Mouse (Mus musculus) ES-E14 (cell line): ENCODE data around the gene Sult2a8. TPM values are rescaled to one million over a fixed set of nuclear protein-coding genes. Genes with fewer than 3 reads are reported as not detected.
"Not testable (repeated sequence)": the region's sequence is repeated elsewhere in the genome, so short reads cannot be mapped to it uniquely, and the experiment has no call there.

Experiments
- DNase-seq: peaks from one replicate; pipeline ENCODE4 v3.0.0-alpha.2; 2013; ENCODE audit warnings: low read depth, low spot score
- H3K27ac ChIP-seq: 2 replicates; pipeline ENCODE4 v1.5.1; 2012; ENCODE audit warnings: low read depth, mild to moderate bottlenecking, low read length, moderate library complexity, mixed read lengths; ENCODE audit not compliant: poor library complexity, insufficient read depth, severe bottlenecking
- H3K36me3 ChIP-seq: 2 replicates; pipeline ENCODE4 v1.6.1; 2012; ENCODE audit warnings: mild to moderate bottlenecking, low read length, moderate library complexity, mixed read lengths; ENCODE audit not compliant: control insufficient read depth, poor library complexity, insufficient read depth, severe bottlenecking
- H3K4me1 ChIP-seq, 2 experiments: fragments of 150-350 bp in 1 of 2; sonication (generic) in 1 of 2; 2 replicates each; pipeline ENCODE4 v1.6.1; 2012; ENCODE audit warnings: low read length in 2 of 2, mild to moderate bottlenecking in 1 of 2, mixed read lengths in 1 of 2; ENCODE audit not compliant: control insufficient read depth in 2 of 2, insufficient read depth in 2 of 2, poor library complexity in 1 of 2
- H3K4me3 ChIP-seq, 2 experiments: fragments of 150-350 bp in 1 of 2; sonication (generic) in 1 of 2; 2 replicates each; pipeline ENCODE4 v1.5.1; 2012; ENCODE audit warnings: low read length in 2 of 2, low read depth in 1 of 2, mild to moderate bottlenecking in 1 of 2, mixed read lengths in 1 of 2; ENCODE audit not compliant: insufficient read depth in 1 of 2, poor library complexity in 1 of 2, severe bottlenecking in 1 of 2
- H3K9ac ChIP-seq: 2 replicates; pipeline ENCODE4 v1.6.1; 2012; ENCODE audit warnings: low read depth, mild to moderate bottlenecking, low read length, mixed read lengths; ENCODE audit not compliant: poor library complexity, insufficient read depth, severe bottlenecking
- H3K9me3 ChIP-seq: fragments of 150-350 bp; sonication (generic); 2 replicates; pipeline ENCODE4 v1.6.1; 2012; ENCODE audit warnings: low read depth, mild to moderate bottlenecking, low read length; ENCODE audit not compliant: control insufficient read depth, insufficient read depth
- CHD2 ChIP-seq: IDR thresholded peaks from 2 replicates; pipeline ENCODE4 v1.6.1; 2014; ENCODE audit warnings: mild to moderate bottlenecking, low read depth, low read length, inconsistent platforms
- HCFC1 ChIP-seq: IDR thresholded peaks from 2 replicates; pipeline ENCODE4 v1.6.1; 2012; ENCODE audit warnings: low read length, inconsistent platforms, borderline replicate concordance; ENCODE audit not compliant: insufficient read depth
- MAFK ChIP-seq: IDR thresholded peaks from 2 replicates; pipeline ENCODE4 v1.6.1; 2014; ENCODE audit warnings: mild to moderate bottlenecking, low read depth, low read length, inconsistent platforms; ENCODE audit not compliant: insufficient read depth
- ZC3H11A ChIP-seq: IDR thresholded peaks from 2 replicates; pipeline ENCODE4 v1.6.1; 2012; ENCODE audit warnings: low read depth, mild to moderate bottlenecking, inconsistent platforms, low read length, borderline replicate concordance
- ZNF384 ChIP-seq: IDR thresholded peaks from 2 replicates; pipeline ENCODE4 v1.6.1; 2012; ENCODE audit warnings: low read depth, low read length, inconsistent platforms
- in situ Hi-C, 2 experiments: fragments of 600-800 bp; cut with MboI; formaldehyde crosslinking; loops; one replicate each; pipeline ENCODE4 v1.15.1; 2025; ENCODE audit warnings: low sequenced_read_pairs in 2 of 2, inconsistent platforms in 1 of 2; ENCODE audit not compliant: unreplicated experiment in 2 of 2
- total RNA-seq: library from RNA; depleted of rRNA; stranded (reverse); fragments of 300-350 nt; gene quantifications from 2 replicates; pipeline ENCODE4 v1.2.3, GENCODE M21; 2012; rRNA removed

Sult2a8 gene
- total RNA-seq, 1 experiment: not detected

GRCm38 (mm10) chr7:14438029-14438428 lies 8.5 kb downstream of the Sult2a8 start:
- no peak for TF ChIP-seq ZC3H11A
- TF ChIP-seq CHD2: no peak
- no peak for TF ChIP-seq MAFK
- TF ChIP-seq ZNF384: no peak
- no peak for TF ChIP-seq HCFC1
- Histone ChIP-seq H3K9me3 (no peaks in the 10 kb centered on the region), H3K36me3 (no peaks in the 10 kb centered on the region), H3K4me1 (no peaks in the 10 kb centered on the region), H3K9ac (no peak overlapping the region), H3K27ac (no peak overlapping the region), H3K4me3 (no peak overlapping the region)
- in situ Hi-C loops: loop anchor here in 1 of 2 experiments (25.0 kb wide), 1 partner anchor 99 kb away; no protein-coding TSS in a partner anchor
- DNase-seq: no peak

GRCm38 (mm10) chr7:14399363-14399762 lies 47.2 kb downstream of the Sult2a8 start:
- in situ Hi-C loops, H3K9me3 ChIP-seq, H3K36me3 ChIP-seq, H3K4me3 ChIP-seq, H3K9ac ChIP-seq, H3K4me1 ChIP-seq, H3K27ac ChIP-seq: not testable (repeated sequence)
- DNase-seq: peak; percentile 24

GRCm38 (mm10) chr7:14396462-14396861 lies 50.1 kb downstream of the Sult2a8 start:
- Histone ChIP-seq H3K4me3 (no peak overlapping the region), H3K4me1 (peaks cover 0 to 2% of the 10 kb centered on the region in 2 experiments; a peak in 1 of 4 replicates), H3K9me3 (no peaks in the 10 kb centered on the region), H3K36me3 (no peaks in the 10 kb centered on the region), H3K27ac (no peak overlapping the region), H3K9ac (no peak overlapping the region)
- DNase-seq: no peak
- TF ChIP-seq HCFC1 (no peak), ZNF384 (no peak), CHD2 (no peak), MAFK (no peak), ZC3H11A (no peak)
- in situ Hi-C loops: no loop called here

Other genes with a start within 250 kb of the Sult2a8 start
- not detected in 2 replicates for gene Sult2a6, start 191.9 kb downstream of the Sult2a8 start, total RNA-seq
- not detected in 2 replicates for gene Obox8, start 113.2 kb downstream of the Sult2a8 start, total RNA-seq
- gene Sult2a7, start 47.5 kb upstream of the Sult2a8 start, total RNA-seq: not detected in 2 replicates
- 0.18 and 0.32 TPM in 2 replicates for gene Vmn1r90, start 116.7 kb upstream of the Sult2a8 start, total RNA-seq
- gene Obox7, start 212.7 kb upstream of the Sult2a8 start, total RNA-seq: not detected in 2 replicates